Mouse (Mus musculus) limb, embryonic 14.5 days (tissue): Measurements from ENCODE around the gene Tshb. TPM values are rescaled to one million over a fixed set of nuclear protein-coding genes. Genes with fewer than 3 reads are reported as not detected.
A peak's percentile ranks its signal among the peaks of the same experiment; 100 is the strongest.

Experiments
- ATAC-seq: fragments of 200-750 bp; cut with Nextera tagmentation; 2 replicates; pipeline ENCODE4 v1.8.0; 2017; ENCODE audit warnings: low read depth, moderate number of reproducible peaks, moderate TSS enrichment; ENCODE audit not compliant: low FRiP score
- DNase-seq: peaks from one replicate; pipeline ENCODE4 v3.0.0-alpha.2; 2015; ENCODE audit warnings: low spot score
- H3K27ac ChIP-seq: fragments of 300-500 bp; sonication (generic); replicated peaks from 2 replicates; pipeline ENCODE4 v1.5.1; 2014; ENCODE audit warnings: low read depth, mild to moderate bottlenecking, low read length, moderate library complexity, mixed read lengths
- H3K27me3 ChIP-seq: fragments of 300-500 bp; sonication (generic); 2 replicates; pipeline ENCODE4 v1.6.1; 2014; ENCODE audit warnings: low read length, mixed read lengths; ENCODE audit not compliant: control insufficient read depth, insufficient read depth
- H3K36me3 ChIP-seq: fragments of 300-500 bp; sonication (generic); 2 replicates; pipeline ENCODE4 v1.6.1; 2014; ENCODE audit warnings: mild to moderate bottlenecking, low read length, moderate library complexity, mixed read lengths; ENCODE audit not compliant: control insufficient read depth, insufficient read depth
- H3K4me1 ChIP-seq: fragments of 300-500 bp; sonication (generic); 2 replicates; pipeline ENCODE4 v1.6.1; 2014; ENCODE audit warnings: antibody characterized with exemption, low read length, mixed read lengths; ENCODE audit not compliant: control insufficient read depth, insufficient read depth
- H3K4me2 ChIP-seq: fragments of 300-500 bp; sonication (generic); replicated peaks from 2 replicates; pipeline ENCODE4 v1.6.1; 2014; ENCODE audit warnings: low read depth, mild to moderate bottlenecking, low read length, moderate library complexity; ENCODE audit not compliant: severe bottlenecking
- H3K4me3 ChIP-seq: fragments of 300-500 bp; sonication (generic); replicated peaks from 2 replicates; pipeline ENCODE4 v1.5.1; 2014; ENCODE audit warnings: low read length
- H3K9ac ChIP-seq: fragments of 300-500 bp; sonication (generic); 2 replicates; pipeline ENCODE4 v1.6.1; 2014; ENCODE audit warnings: mild to moderate bottlenecking, low read depth, low read length, moderate library complexity; ENCODE audit not compliant: severe bottlenecking
- H3K9me3 ChIP-seq: fragments of 300-500 bp; sonication (generic); 2 replicates; pipeline ENCODE4 v1.6.1; 2016; ENCODE audit warnings: low read length; ENCODE audit not compliant: control insufficient read depth
- POLR2A ChIP-seq: fragments of 200-500 bp; IDR thresholded peaks from 2 replicates; pipeline ENCODE4 v1.8.0; 2012; ENCODE audit warnings: inconsistent platforms, mild to moderate bottlenecking, moderate library complexity, borderline replicate concordance; ENCODE audit not compliant: insufficient read depth, insufficient read length; ENCODE audit errors: extremely low read depth
- WGBS: fragments of 180-500 bp; shearing (Covaris S2); extraction: QIAGEN DNeasy Blood & Tissue Kit; methylation state at CpG from one replicate; pipeline ENCODE4 v1.1.7; 2014; 5-methylcytosine and 5-hydroxymethylcytosine counted together
- polyA plus RNA-seq, 2 experiments: library from polyadenylated mRNA; depleted of rRNA in 1 of 2; stranded (reverse) in 1 of 2; unstranded in 1 of 2; fragments of >200 nt; fragmentation: Nextera tagmentation in 1 of 2; extraction: Ambion mirVana in 1 of 2; gene quantifications; 2 replicates each; pipeline versions ENCODE4 v1.2.1 to v1.2.3; 2012 to 2014

Gene Tshb
- polyA plus RNA-seq, 2 experiments = not detected

DNA sequence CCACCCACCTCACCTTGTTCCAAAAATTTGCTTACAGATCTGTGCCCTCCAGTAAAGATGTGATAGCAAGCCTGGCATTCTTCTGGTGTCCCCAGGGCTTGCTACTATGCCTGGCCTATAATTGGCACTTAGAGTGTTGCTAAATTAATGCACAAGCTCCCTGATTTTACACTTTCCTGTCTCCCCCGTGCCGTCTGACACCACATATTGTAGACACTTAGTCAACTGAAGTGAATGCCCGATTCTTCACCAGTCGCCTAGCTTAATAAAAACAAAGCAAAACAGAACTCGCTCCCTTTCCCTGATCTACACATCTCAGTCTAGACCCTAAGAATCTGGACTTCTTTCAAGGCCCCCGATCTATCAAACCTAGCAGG is 48.6 kb downstream of the Tshb start:
- 0 out of 2 replicates have a peak overlapping the region, but pooled peaks have one; percentile 48 for H3K27ac ChIP-seq
- DNase-seq (no peak), ATAC-seq (no peak)
- H3K4me2 ChIP-seq = peak overlapping the region; percentile 88
- peak overlapping the region; percentile 65 for H3K9ac ChIP-seq
- H3K4me1 ChIP-seq = 0 out of 2 replicates have a peak, but pooled peaks cover 2% of the 10 kb centered on the region
- H3K9me3 ChIP-seq = no peaks in the 10 kb centered on the region
- WGBS = 25% methylated on average over 6 of the region's 6 CpGs
- no peaks in the 10 kb centered on the region for H3K27me3 ChIP-seq
- H3K36me3 ChIP-seq = no peaks in the 10 kb centered on the region
- no peak for TF ChIP-seq POLR2A
- peak overlapping the region; percentile 68 for H3K4me3 ChIP-seq

DNA sequence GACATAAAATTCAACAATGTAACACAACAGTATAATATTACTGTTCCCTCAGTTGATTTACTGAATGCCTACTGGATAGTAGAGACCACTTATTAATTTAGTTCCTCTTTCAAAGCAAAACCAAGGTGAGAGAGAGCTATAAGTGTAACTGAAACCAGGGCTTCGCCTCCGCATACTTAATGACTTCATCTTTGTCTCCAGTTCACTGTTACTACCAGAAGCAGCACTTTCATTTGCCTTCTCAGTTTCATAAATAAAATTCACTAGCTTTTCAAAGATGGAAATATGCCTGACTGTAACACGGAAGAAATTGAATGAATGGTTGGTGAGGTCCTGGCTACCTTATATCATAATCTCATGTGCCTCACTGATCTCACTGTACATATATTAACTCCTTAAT is 49.5 kb downstream of the Tshb start:
- Histone ChIP-seq H3K27ac (no peak overlapping the region), H3K9ac (no peak overlapping the region), H3K36me3 (no peaks in the 10 kb centered on the region), H3K4me3 (no peak overlapping the region), H3K27me3 (no peaks in the 10 kb centered on the region), H3K4me1 (0 out of 2 replicates have a peak, but pooled peaks cover 2% of the 10 kb centered on the region), H3K9me3 (no peaks in the 10 kb centered on the region), H3K4me2 (no peak overlapping the region)
- WGBS = 88% methylated on average over 3 of the region's 3 CpGs
- no peak for ATAC-seq
- TF ChIP-seq POLR2A = no peak
- no peak for DNase-seq

DNA sequence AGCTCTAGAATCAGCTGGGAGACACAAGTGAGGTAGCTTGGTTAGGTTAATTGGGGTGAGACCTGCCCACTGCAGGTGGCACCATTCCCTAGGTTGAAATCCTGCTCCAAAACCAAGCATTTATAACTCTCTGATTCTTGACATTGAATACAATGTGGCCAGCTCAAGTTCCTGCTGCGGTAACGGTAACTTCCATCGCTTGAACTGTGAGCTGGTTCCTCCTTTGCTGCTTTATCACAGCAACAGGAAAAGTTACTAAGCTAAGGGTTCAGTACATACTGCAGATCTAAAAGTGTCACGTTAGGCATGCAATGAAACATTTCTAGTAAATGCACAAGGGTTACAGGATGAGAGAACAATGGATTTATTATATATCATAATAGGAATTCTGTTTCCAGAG is 49.9 kb downstream of the Tshb start:
- ATAC-seq (no peak), DNase-seq (no peak)
- Histone ChIP-seq H3K4me2 (no peak overlapping the region), H3K36me3 (no peaks in the 10 kb centered on the region), H3K9me3 (no peaks in the 10 kb centered on the region), H3K27ac (no peak overlapping the region), H3K4me3 (no peak overlapping the region), H3K9ac (no peak overlapping the region), H3K4me1 (0 out of 2 replicates have a peak, but pooled peaks cover 2% of the 10 kb centered on the region), H3K27me3 (no peaks in the 10 kb centered on the region)
- WGBS = 90% methylated on average over 4 of the region's 4 CpGs
- TF ChIP-seq POLR2A = no peak

DNA sequence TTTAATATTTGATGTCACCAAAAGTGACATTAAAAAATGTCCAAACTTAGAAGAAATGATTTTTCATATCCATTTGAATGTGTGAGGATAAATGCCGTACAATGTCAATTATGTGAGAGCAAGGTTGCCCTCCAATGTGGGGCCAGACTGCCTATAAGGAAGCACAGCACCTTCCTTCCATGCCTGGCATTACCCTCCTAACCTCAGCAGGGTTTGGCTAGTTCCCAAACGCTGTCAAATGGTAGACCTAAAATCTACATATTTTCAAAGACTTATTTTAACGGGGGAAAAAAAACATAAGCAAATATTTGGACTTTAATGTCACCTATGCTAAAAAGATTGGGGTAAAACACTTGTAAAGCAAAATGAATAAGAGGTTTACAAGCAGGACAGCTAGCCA is 51.4 kb downstream of the Tshb start:
- Histone ChIP-seq H3K36me3 (no peaks in the 10 kb centered on the region), H3K27ac (no peak overlapping the region), H3K4me3 (no peak overlapping the region), H3K9ac (no peak overlapping the region), H3K27me3 (no peaks in the 10 kb centered on the region), H3K9me3 (no peaks in the 10 kb centered on the region), H3K4me2 (no peak overlapping the region), H3K4me1 (0 out of 2 replicates have a peak, but pooled peaks cover 2% of the 10 kb centered on the region)
- no peak for TF ChIP-seq POLR2A
- 70% methylated on average over 3 of the region's 3 CpGs for WGBS
- no peak for ATAC-seq
- DNase-seq = no peak

DNA sequence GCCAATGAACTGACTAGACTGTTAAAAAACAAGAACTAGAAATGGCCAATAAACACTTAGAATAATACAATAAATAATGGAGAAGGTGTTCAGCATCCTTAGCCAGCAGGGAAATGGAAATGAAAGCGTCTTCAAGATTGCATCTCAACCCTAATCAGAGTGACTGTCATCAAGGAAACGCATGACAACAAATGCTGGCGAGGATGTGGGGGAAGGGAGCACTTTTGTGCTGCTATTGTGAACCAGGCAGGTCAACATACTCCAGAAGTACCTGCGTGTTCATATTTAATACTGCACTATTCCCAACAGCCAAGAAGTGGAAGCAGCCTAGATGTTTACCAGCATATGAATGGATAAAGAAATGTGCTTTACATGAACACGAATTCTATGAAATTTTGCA is 53.1 kb downstream of the Tshb start:
- WGBS = 62% methylated on average over 5 of the region's 5 CpGs
- Histone ChIP-seq H3K4me1 (no peaks in the 10 kb centered on the region; the same call in 1 of the 2 replicates), H3K27me3 (no peaks in the 10 kb centered on the region), H3K4me3 (no peak overlapping the region), H3K36me3 (no peaks in the 10 kb centered on the region), H3K9me3 (no peaks in the 10 kb centered on the region), H3K4me2 (no peak overlapping the region), H3K27ac (no peak overlapping the region), H3K9ac (no peak overlapping the region)
- no peak for TF ChIP-seq POLR2A
- no peak for DNase-seq
- no peak for ATAC-seq

Other genes with a start within 250 kb of the Tshb start
- 6.1 and 6.7 TPM in 2 replicates for gene Tspan2, start 48.2 kb downstream of the Tshb start, polyA plus RNA-seq (2012; rRNA removed)
- gene Tspan2, start 48.2 kb downstream of the Tshb start, polyA plus RNA-seq (2014; fragmentation: Nextera tagmentation; extraction: Ambion mirVana) = 7.8 and 8.4 TPM in 2 replicates
- not detected in 2 replicates for gene Sycp1, start 153.4 kb upstream of the Tshb start, polyA plus RNA-seq (2012; rRNA removed)
- not detected in 2 replicates for gene Sycp1, start 153.4 kb upstream of the Tshb start, polyA plus RNA-seq (2014; fragmentation: Nextera tagmentation; extraction: Ambion mirVana)
- 0.08 TPM in 2 replicates for gene Nr1h5, start 181.4 kb upstream of the Tshb start, polyA plus RNA-seq (2012; rRNA removed)
- 0.23 TPM in 1 of 2 replicates, not detected in the other for gene Nr1h5, start 181.4 kb upstream of the Tshb start, polyA plus RNA-seq (2014; fragmentation: Nextera tagmentation; extraction: Ambion mirVana)
- 42.6 and 43.2 TPM in 2 replicates for gene Sike1, start 213.0 kb upstream of the Tshb start, polyA plus RNA-seq (2012; rRNA removed)
- 65.3 and 68.2 TPM in 2 replicates for gene Sike1, start 213.0 kb upstream of the Tshb start, polyA plus RNA-seq (2014; fragmentation: Nextera tagmentation; extraction: Ambion mirVana)
- gene Csde1, start 237.7 kb upstream of the Tshb start, polyA plus RNA-seq (2012; rRNA removed) = 70.3 and 92.6 TPM in 2 replicates
- 355 and 377 TPM in 2 replicates for gene Csde1, start 237.7 kb upstream of the Tshb start, polyA plus RNA-seq (2014; fragmentation: Nextera tagmentation; extraction: Ambion mirVana)